Mouse (Mus musculus): ENCODE measurements around the gene Nab2.

The Nab2 gene

DNA sequence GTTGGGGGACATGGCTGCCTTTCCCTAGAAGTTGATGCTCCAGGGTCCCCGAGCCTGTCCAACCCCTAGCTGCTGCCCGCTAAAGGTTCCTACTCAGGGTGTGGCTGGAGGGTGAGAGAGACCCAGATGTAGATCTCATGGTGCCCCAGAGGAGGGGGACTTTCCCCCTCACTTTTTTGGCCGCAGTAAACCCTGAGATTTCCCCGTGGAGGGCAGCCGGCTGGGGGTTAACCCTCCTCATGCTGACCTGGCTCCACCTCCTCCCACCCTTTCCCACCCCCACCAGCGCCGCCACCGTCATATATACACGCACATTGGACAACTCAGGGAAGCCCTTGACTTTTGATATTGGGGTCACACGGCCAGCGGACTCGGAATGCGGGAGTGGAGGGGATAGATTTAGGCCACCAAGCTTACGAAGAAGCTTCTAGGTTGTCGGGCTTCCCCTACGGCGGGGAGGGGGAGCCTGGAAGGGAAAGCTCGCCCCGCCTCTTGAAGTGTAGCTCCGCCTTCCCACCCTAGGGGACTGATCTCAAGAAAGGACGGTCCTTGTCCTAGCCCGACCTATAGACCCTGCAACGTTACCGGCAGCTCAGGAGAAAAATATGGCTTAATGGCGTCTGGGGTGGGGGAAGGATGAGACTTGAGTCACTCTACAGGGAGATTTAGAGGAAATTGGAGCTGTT lies 24.7 kb downstream of the Nab2 start:
- DNase-seq (ENCODE audit: low spot score), result peak; percentile 86

DNA sequence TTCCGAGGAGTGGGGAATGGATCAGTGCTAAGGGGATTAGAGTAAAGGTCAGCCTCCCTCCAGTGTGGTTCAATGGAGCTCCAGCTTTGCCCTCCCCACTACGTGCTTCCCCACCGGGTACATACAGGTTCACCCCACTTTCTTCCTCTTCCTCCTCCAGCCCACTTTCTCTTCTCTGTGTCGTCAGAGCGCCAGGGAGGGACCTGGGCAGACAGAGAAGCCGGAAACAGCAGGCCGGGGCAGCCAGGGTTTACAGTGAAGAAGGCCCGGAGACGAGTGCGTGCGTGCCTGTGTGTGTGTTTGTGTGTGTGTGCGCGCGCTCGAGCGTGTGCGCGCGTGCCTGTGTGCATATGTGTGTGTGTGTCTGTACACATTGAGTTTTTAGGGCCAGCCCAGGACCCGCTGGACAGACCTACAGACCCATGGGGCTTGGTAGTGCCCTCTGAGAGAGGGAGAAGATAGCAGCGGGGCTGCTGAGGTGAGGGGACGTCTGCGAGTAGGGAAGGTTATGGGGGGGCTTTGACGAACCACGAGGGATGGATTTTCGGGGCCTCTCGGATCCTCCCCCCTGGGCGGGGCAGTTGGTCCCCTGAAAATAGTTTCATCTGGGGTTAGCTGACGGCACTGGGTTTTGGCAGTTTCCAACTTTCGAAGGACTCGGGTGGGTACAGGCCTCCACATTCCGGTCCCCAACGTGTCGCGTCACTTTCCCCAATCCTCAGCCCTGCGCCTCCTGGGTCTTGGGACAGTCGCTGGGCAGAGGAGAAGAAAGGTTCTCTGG lies 25.4 kb downstream of the Nab2 start, which contains the start of gene Stat6:
Gene Stat6, plus strand, starts transcription at position 215 of the 781 bp plus-strand sequence.
- DNase-seq (ENCODE audit: low spot score), result peak; percentile 74

DNA sequence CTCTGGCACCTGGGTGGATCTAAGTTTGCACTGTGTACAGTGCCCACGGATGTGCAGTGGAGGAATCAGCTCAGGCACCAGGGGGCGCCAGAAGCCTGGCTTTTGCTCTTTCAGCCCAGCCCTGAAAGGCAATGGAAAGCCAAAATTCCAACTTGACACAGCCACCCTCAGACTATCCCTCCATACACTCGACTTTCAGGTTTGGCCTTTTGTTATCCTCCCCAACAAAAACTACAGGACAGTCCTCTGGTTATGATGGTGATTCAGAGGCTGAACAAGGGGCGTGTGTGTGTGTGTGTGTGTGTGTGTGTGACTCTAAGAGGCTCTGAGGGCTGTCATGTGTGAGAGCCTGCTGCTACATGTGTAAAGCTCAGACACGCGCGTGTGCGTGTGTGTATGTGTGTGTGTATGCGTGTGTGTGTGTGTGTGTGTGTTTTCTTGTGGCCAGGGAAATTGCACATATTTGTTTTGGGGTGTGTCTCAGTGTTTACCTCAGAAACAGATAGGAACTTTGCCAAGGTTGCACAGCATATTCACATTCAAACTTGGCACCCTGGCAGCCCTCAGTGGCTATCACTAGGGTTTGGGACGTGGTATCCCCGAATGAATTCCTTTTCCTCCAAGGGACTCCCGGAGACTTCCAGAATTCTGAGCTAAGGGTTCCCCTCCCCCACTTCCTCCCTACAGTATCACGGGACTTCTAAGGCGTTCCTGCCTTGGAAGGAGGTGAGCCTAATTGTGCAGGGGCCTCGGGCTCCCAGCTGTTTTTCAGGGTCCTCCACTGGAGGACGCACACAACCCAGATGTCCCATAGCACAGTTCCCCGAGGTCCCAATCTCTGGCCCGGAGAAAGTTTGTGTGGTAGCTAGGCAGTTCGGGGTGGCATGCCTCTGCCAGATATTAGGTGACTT lies 26.3 kb downstream of the Nab2 start:
- DNase-seq (ENCODE audit: low spot score), result peak; percentile 91

DNA sequence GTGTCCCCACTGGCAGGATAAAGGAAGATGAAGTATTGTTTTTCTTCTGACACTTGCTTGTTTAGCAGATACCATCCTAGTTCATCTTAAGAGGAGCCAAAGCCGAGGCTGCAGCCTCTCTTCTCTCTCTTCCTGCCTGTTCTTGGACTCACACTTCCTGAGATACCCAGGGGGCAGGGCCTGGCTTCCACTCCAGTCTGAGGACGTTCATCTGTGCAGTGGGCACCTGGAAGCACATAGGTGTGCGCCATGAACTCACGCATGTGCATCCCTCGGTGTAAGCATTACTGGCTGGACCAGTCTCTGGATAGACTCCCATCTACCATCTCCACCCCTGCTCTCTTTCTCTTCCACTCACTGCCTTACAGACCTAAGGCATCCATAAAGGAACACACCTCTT lies 27.9 kb downstream of the Nab2 start:
- no peak for DNase-seq (ENCODE audit: low spot score)

DNA sequence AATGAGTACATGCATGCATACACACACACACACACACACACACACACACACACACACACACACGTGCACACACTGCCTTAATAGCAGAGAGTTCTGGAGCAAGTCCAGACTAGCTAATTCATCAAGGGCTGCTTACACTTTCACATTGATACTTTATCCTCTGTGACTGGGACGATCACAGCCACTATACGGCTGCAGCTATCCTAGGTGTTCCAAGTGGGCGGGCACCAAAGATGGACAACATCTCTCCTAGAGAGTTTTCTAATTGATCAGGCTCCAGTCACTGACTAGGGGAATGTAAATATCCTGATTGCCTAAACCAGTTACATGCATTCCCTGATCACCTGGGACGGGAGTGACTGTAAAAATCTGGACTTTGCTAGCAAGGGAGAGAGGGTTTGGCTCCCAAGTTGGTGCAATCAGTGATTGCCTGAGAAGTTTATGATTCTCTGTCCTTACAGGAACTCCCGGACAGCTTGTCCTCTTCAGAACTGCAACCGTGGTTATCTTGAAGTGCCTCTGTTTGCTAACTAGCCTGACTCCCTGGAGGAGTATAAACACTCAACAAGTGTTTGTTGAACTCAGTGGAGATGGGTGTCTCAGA lies 35.6 kb downstream of the Nab2 start:
- no peak for DNase-seq (ENCODE audit: low spot score)

DNA sequence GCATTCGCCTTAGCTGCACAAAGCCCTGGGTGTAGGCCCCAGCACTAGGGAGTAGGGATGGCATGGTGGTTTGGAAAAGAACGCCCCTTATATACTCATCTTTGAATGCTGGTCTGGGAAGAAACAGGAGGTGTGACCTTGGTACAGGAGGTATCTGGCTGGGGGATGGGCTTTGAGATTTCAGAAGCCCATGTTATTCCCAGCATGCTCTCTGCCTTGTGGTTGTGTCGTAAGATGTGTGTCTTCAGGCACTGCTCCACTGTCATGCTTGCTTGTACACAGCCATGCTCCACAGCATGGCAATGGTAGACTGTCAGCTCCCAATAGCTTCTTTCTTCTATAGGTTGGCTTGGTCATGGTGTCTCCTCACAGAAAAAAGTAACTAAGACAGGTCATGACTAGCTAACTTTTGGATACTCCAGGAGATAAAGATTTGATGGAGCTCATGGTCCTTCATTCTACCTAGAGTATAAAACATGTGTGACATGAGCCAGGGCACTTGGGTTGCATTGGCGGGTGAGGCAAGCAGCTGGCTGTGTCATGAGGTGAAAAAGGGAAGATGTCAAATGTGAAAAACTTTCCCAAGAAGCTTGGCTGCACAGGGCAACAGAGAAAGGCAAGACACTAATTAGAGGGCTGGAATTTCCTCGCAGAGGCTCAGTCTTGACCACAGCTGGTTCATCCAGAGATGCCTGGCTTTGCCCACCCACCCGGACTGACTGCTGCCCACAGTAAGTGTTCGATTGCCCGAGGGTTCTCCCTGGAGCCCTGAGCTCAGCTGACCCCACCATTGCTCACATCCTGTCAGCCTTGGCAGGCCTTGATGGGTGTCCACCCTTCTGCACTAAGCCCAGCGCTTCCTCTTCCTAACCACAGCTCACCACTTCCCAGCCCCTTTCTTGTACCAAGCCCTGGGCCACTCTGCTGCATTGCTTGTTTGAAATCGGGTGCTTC lies 36.8 kb downstream of the Nab2 start:
- DNase-seq (ENCODE audit: low spot score), result no peak

DNA sequence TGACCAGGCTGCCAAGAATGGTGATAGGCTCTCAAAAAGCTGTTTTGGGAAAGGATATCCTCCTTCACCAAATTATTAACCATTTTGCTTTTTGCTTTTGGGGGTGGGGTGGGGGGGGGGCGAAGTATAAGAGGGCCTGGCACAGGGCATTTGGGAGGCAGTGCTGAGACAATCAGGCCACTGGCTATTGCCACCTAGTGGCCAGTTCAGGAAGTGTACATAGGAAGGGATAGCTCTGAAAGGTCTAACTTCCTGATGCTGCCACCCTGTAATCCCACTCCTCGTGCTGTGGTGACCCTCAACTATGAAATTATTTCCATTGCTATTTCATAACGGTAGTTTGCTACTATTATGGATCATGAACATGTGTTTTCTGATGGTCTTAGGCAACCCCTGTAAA lies 41.9 kb downstream of the Nab2 start:
- peak; percentile 23 for DNase-seq (ENCODE audit: low spot score)

DNA sequence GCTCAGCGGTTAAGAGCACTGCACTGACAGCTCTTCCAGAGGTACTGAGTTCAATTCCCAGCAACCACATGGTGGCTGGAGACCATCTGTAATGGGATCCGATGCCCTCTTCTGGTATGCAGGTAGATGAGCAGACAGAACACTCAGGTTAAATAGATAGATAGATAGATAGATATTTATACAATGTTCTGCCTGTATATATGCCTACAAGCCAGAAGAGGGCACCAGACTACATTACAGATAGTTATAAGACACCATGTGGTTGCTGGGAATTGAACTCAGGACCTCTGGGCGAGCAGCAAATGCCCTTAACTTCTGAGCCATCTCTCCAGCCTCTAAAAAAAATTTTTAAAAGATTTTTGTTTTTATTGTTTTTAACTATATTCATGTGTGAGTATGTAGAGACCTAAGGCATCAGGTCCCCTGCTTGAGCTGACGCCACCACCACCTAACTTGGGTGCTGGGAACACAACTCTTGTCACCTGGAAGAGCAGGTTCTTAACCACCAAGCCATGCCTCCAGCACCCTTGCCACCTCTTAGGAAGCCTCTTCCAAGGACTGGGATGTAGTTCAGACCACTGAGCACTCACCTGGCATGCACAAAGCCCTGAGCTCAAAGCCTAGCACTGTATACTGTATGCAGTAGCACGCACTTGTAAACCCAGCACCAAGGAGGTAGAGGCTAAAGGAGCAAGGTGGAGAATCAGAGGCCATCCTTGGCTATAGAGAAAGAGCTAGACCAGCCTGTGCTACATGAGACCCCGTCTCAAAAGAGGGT lies 44.7 kb downstream of the Nab2 start:
- DNase-seq (ENCODE audit: low spot score), result no peak

DNA sequence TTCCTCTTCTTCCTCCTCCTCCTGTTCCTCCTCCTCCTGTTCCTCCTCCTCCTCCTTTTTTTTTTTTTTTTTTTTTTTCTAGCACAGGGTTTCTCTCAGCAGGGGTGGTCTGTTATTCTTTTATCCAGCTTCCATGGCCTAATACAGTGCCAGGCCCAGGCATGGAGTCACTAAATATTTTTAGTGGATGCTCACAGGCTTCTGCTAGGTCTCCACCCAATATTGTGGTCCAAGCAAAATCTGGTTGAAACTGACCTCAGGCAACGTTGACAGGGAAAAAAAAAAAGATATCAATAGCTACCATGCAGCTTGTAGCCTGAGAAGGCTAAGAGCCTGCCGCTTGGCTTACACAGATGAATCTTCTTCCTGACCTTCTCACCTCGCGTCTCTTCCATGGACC lies 45.7 kb downstream of the Nab2 start:
- no peak for DNase-seq (ENCODE audit: low spot score)

DNA sequence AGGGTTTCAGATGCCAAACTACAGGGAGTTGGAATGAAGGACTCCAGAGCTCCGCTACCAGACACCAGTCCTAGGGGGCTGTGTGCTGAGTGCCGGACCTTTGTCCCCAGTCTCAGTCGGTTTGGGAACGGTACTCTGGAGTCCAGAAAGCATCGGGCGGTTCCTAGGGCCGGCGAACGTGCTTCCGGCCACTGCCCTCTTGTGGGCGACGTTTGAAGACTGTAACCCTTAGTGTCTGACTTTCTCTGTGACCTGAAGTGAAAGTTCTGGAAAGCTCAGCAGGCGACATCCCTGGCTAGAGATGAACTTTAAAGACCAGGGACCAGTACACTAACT lies 46.3 kb downstream of the Nab2 start:
- peak; percentile 84 for DNase-seq (ENCODE audit: low spot score)

DNA sequence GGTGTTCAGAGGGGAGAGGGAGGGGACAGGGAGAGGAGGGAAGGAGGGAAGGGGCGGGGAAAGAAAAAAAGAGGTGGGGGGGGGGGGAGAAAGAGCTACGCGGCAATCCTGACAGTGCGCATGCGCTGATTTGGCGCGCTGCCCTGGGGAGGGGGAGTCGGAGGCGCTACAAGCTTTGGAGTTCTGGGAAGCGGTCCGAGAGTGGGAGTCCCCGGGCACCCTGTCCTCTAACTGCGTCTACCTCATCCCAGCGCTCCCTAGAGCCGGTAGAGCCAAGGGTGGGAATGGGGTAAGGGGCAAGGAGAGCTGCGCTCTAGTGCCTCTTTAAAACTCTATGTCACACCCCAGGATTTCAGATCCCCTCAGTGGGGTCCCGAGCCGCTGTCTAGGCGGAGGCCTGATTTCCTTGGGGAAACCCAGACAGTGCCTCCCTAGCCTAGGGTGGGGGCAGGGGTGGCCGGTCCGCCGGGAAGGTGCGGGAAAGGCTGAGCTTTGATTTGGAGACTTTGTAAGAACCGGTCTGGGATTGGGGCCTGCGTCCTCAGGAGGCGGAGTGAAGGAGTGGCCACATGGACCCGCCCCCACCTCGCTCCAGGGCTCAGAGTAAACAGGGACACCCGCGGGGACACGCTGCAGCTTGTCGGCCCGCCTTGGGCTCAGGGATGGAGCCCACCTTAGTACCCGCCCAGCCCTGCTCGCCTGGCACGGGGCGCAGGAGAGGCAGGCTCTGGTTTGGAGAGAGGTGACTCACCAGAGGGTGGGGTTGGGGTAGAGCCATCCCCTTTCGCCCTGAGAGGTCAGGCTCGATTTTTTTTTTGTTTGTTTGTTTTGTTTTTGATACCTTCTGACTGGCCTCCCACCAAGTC lies 46.9 kb downstream of the Nab2 start:
- peak; percentile 93 for DNase-seq (ENCODE audit: low spot score)

DNA sequence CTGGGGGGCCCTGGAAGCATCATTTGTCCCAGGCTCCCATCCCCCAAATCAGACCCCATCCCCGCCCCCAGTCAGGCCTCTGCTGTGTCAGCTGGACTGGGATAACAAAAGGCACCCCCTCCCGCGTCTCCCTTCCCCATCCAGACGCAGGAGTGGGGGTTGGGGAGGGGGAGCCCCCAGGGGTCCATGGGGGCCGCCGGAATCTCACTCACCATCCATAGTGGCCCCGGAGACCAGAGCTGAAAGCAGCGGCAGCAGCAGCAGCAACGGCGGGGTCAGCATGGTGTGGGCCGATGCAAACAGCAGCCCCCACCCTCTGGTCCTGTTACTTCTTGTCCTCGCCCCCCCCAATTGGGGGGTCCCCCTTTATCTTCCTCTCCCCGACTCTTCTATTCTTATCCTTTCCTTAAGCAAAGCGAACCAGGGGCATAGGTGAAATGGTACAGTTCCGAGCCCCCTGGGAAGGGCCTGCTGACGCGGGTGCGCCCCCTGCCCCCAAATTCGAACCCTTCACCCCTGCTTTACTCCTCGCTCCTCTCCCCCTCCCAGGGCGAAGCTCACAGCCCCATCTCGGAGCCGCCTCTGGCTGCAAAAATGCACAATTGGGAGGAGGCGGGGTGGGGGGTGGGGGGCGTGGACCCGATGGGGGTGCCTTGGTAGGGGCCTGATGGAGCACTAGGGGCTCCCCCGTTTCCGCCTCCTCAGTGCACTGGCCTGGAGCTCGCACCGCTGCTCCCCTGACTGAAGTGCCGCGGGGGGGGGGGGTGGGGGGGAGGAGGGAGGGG lies 47.8 kb downstream of the Nab2 start, which contains the start of gene Lrp1:
Gene Lrp1, minus strand, starts transcription at position 743 of the 785 bp plus-strand sequence.
- peak; percentile 76 for DNase-seq (ENCODE audit: low spot score)

DNA sequence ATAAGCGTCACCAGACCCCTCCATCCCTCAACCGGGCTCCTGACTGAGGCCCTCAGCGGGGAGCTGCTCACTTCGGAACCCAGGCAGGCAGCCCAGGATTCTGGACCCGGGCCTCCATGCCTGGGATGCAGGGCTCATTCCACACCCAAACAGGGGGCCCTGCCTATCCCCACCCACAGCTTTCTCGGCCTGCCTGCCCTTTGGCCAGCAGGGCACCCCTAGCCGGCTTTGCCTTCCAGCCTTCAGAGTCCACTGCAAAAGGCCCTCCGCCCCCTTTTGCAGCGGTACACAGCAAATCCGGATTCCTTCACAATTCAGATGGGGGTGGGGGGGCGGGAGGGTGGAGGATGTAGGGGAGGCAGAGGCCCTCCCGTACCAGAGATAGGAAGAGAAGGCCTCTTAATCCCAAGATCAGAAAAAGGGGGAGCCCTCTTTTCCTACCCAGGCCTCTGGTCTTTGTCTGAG lies 48.4 kb downstream of the Nab2 start:
- DNase-seq (ENCODE audit: low spot score), result peak; percentile 67

DNA sequence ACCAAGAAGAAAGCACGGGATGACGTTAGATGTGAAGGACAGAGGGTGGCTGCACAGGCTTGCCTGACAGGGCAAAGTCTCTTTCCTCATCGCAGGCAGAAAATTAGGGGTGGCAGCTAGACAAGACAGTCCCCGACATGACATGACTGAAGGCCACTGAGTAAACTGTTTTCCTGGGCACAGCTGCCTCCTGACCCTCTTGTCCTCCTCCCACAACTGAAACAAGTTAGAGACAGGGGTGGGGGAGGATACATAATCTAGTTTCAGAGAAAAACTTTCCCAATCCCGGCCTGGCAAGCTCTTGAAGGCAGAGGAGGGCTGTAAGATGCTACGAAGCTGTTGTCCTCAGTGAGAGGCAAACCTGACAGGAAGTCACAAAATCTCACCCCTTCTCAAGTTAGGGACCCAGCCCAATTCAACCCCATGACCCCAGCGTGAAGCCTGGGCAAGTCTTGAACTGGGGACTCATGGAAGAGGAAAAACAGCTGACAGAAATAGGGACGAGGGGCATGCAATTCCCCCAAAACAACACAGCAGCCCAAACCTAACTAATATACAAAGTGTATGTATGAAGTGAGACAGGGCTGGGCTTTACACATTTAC lies 49.1 kb downstream of the Nab2 start:
- DNase-seq (ENCODE audit: low spot score), result no peak

DNA sequence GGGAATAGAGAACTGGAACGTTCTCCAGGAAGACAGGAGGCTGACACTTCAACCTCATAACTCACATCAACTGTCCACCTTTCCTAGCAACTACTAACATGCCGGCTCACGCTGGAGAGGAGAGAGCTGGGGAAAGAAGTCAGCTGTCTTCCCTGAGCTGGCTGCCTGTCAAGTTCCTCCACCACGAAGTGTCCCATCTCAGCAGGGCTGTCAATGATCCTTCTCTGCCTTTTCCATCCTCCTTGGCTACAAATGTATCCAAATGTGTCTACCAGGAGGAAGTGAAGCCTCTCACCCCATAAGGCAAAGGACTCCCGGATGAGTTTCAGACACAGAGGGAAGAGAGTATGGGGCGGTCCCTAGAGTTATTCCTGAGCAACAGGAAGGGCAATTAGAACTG lies 50.2 kb downstream of the Nab2 start:
- no peak for DNase-seq (ENCODE audit: low spot score)

DNA sequence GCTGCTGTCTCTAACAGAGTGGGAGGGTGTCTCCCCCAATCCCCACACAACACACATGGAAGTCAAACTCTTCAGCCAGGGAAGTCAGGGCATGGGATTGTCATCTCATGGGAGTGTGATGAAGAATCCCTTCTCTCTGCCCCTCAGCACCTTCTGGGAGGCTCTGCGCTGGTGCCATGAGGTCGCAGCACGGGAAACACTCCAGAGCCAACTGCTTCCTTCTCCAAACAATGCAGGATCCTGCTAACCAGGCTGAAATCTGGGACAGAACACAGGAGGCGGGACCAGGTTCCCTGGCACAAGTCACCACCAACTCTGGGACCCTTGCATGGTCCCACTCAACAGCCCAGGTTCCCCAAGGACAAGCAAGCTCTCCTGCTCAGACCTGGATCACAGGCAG lies 51.1 kb downstream of the Nab2 start:
- DNase-seq (ENCODE audit: low spot score), result no peak

DNA sequence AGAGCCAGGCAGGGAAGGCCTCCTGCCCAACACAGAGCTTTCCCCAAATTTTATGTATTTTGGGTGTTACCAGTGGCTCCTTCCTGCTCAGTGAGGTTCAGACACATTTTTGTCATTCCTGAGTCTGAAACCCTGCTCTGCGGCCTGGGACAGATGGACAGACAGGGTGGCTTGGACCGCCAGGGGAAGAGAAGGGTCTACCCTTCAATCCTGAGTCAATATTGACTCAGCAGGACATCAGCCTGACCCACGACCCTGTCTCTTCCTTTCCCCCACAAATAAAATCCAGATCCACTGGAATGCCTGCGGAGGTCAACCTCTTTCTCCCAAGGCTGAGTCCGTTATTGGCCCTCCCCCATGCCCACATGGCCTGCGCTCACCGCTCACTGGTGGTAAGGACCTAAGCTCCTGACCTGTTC lies 52.1 kb downstream of the Nab2 start:
- DNase-seq (ENCODE audit: low spot score), result peak; percentile 67

DNA sequence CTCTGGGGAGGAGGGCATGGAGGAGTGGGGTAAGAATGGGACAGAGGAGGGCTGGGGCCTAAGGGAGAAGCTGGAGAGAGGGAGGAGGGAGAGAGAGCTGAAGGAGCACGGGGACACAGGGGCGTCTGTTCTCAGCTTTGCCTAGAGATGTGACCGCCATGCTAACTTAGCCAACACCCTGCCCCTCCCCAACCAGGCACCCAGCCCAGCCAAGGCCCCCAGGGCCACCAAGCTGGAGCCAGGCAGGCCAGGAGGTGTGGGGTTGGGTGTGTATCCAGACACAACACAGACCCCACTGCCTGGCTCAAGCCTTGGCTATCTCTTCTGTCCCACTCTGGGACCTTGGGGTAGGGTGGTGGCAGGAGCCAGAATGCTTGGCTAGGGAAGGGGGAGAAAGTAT lies 52.8 kb downstream of the Nab2 start:
- no peak for DNase-seq (ENCODE audit: low spot score)

Measured in embryo, embryonic 10.5 days (tissue).